Mouse (Mus musculus) limb, embryonic 14.5 days (tissue): ENCODE results near the gene Ppif. TPM values are rescaled to one million over a fixed set of nuclear protein-coding genes. Genes with fewer than 3 reads are reported as not detected.

Source experiments
- ATAC-seq: fragments of 200-750 bp; cut with Nextera tagmentation; 2 replicates; pipeline ENCODE4 v1.8.0; 2017; ENCODE audit warnings: low read depth, moderate number of reproducible peaks, moderate TSS enrichment; ENCODE audit not compliant: low FRiP score
- DNase-seq: peaks from one replicate; pipeline ENCODE4 v3.0.0-alpha.2; 2015; ENCODE audit warnings: low spot score
- H3K27ac ChIP-seq: fragments of 300-500 bp; sonication (generic); replicated peaks from 2 replicates; pipeline ENCODE4 v1.5.1; 2014; ENCODE audit warnings: low read depth, mild to moderate bottlenecking, low read length, moderate library complexity, mixed read lengths
- H3K27me3 ChIP-seq: fragments of 300-500 bp; sonication (generic); 2 replicates; pipeline ENCODE4 v1.6.1; 2014; ENCODE audit warnings: low read length, mixed read lengths; ENCODE audit not compliant: control insufficient read depth, insufficient read depth
- H3K36me3 ChIP-seq: fragments of 300-500 bp; sonication (generic); 2 replicates; pipeline ENCODE4 v1.6.1; 2014; ENCODE audit warnings: mild to moderate bottlenecking, low read length, moderate library complexity, mixed read lengths; ENCODE audit not compliant: control insufficient read depth, insufficient read depth
- H3K4me1 ChIP-seq: fragments of 300-500 bp; sonication (generic); 2 replicates; pipeline ENCODE4 v1.6.1; 2014; ENCODE audit warnings: antibody characterized with exemption, low read length, mixed read lengths; ENCODE audit not compliant: control insufficient read depth, insufficient read depth
- H3K4me2 ChIP-seq: fragments of 300-500 bp; sonication (generic); replicated peaks from 2 replicates; pipeline ENCODE4 v1.6.1; 2014; ENCODE audit warnings: low read depth, mild to moderate bottlenecking, low read length, moderate library complexity; ENCODE audit not compliant: severe bottlenecking
- H3K4me3 ChIP-seq: fragments of 300-500 bp; sonication (generic); replicated peaks from 2 replicates; pipeline ENCODE4 v1.5.1; 2014; ENCODE audit warnings: low read length
- H3K9ac ChIP-seq: fragments of 300-500 bp; sonication (generic); 2 replicates; pipeline ENCODE4 v1.6.1; 2014; ENCODE audit warnings: mild to moderate bottlenecking, low read depth, low read length, moderate library complexity; ENCODE audit not compliant: severe bottlenecking
- H3K9me3 ChIP-seq: fragments of 300-500 bp; sonication (generic); 2 replicates; pipeline ENCODE4 v1.6.1; 2016; ENCODE audit warnings: low read length; ENCODE audit not compliant: control insufficient read depth
- POLR2A ChIP-seq: fragments of 200-500 bp; IDR thresholded peaks from 2 replicates; pipeline ENCODE4 v1.8.0; 2012; ENCODE audit warnings: inconsistent platforms, mild to moderate bottlenecking, moderate library complexity, borderline replicate concordance; ENCODE audit not compliant: insufficient read depth, insufficient read length; ENCODE audit errors: extremely low read depth
- WGBS: fragments of 180-500 bp; shearing (Covaris S2); extraction: QIAGEN DNeasy Blood & Tissue Kit; methylation state at CpG from one replicate; pipeline ENCODE4 v1.1.7; 2014; 5-methylcytosine and 5-hydroxymethylcytosine counted together
- polyA plus RNA-seq, 2 experiments: library from polyadenylated mRNA; depleted of rRNA in 1 of 2; stranded (reverse) in 1 of 2; unstranded in 1 of 2; fragments of >200 nt; fragmentation: Nextera tagmentation in 1 of 2; extraction: Ambion mirVana in 1 of 2; gene quantifications; 2 replicates each; pipeline versions ENCODE4 v1.2.1 to v1.2.3; 2012 to 2014

The Ppif gene
- polyA plus RNA-seq, 2 experiments = 28.9 to 67.1 TPM

- 71% methylated on average over 19 of the region's 19 CpGs for WGBS
- no peak for TF ChIP-seq POLR2A
- Histone ChIP-seq H3K9ac (no peak overlapping the region), H3K4me2 (no peak overlapping the region), H3K27ac (0 out of 2 replicates have a peak overlapping the region, but pooled peaks have one; percentile 35), H3K27me3 (no peaks in the 10 kb centered on the region), H3K4me1 (no peaks in the 10 kb centered on the region), H3K4me3 (no peak overlapping the region), H3K9me3 (no peaks in the 10 kb centered on the region), H3K36me3 (peaks cover 69% of the 10 kb centered on the region)
- no peak for DNase-seq
- no peak for ATAC-seq
Observed at GRCm38 (mm10) chr14:25665314-25665970, 28.5 kb upstream of the Ppif start.

GRCm38 (mm10) chr14:25666668-25667376 is 27.1 kb upstream of the Ppif start:
- H3K4me2 ChIP-seq = no peak overlapping the region
- H3K27me3 ChIP-seq = no peaks in the 10 kb centered on the region
- no peak for ATAC-seq
- no peaks in the 10 kb centered on the region for H3K9me3 ChIP-seq
- peaks cover 55% of the 10 kb centered on the region for H3K36me3 ChIP-seq
- TF ChIP-seq POLR2A = no peak
- no peak for DNase-seq
- no peak overlapping the region for H3K27ac ChIP-seq
- no peak overlapping the region for H3K4me3 ChIP-seq
- WGBS = 80% methylated on average over 2 of the region's 2 CpGs
- no peaks in the 10 kb centered on the region for H3K4me1 ChIP-seq
- H3K9ac ChIP-seq = no peak overlapping the region

- peaks cover 48% of the 10 kb centered on the region for H3K36me3 ChIP-seq
- H3K27me3 ChIP-seq = no peaks in the 10 kb centered on the region
- H3K4me1 ChIP-seq = no peaks in the 10 kb centered on the region
- no peak overlapping the region for H3K4me2 ChIP-seq
- WGBS = 78% methylated on average over 3 of the region's 3 CpGs
- H3K4me3 ChIP-seq = no peak overlapping the region
- DNase-seq = no peak
- no peak for TF ChIP-seq POLR2A
- H3K9me3 ChIP-seq = no peaks in the 10 kb centered on the region
- H3K27ac ChIP-seq = no peak overlapping the region
- no peak overlapping the region for H3K9ac ChIP-seq
- no peak for ATAC-seq
Observed at GRCm38 (mm10) chr14:25667587-25667986, 26.4 kb upstream of the Ppif start.

GRCm38 (mm10) chr14:25679625-25680024 is 14.3 kb upstream of the Ppif start:
- 72% methylated on average over 7 of the region's 7 CpGs for WGBS
- no peaks in the 10 kb centered on the region for H3K36me3 ChIP-seq

GRCm38 (mm10) chr14:25682020-25682419 is 11.9 kb upstream of the Ppif start:
- Histone ChIP-seq H3K27ac (no peak overlapping the region), H3K27me3 (no peaks in the 10 kb centered on the region), H3K4me2 (no peak overlapping the region), H3K4me3 (no peak overlapping the region), H3K36me3 (no peaks in the 10 kb centered on the region), H3K4me1 (no peaks in the 10 kb centered on the region), H3K9me3 (no peaks in the 10 kb centered on the region), H3K9ac (no peak overlapping the region)
- no peak for ATAC-seq
- TF ChIP-seq POLR2A = no peak
- WGBS = 78% methylated on average over 6 of the region's 6 CpGs
- DNase-seq = no peak

More at GRCm38 (mm10) chr14:25679625-25680024, 14.3 kb upstream of the Ppif start:
- H3K27ac ChIP-seq = no peak overlapping the region
- H3K4me2 ChIP-seq = no peak overlapping the region
- ATAC-seq (no peak), DNase-seq (no peak)
- no peaks in the 10 kb centered on the region for H3K9me3 ChIP-seq
- H3K9ac ChIP-seq = no peak overlapping the region
- no peak for TF ChIP-seq POLR2A
- no peak overlapping the region for H3K4me3 ChIP-seq
- H3K4me1 ChIP-seq = no peaks in the 10 kb centered on the region
- H3K27me3 ChIP-seq = no peaks in the 10 kb centered on the region
